Mouse (Mus musculus) kidney, postnatal 4 days (tissue): Measurements from ENCODE around the gene Pigx.
"Not testable (repeated sequence)": the region's sequence is repeated elsewhere in the genome, so short reads cannot be mapped to it uniquely, and the experiment has no call there.

ENCODE experiments used
- DNase-seq, 2 experiments: peaks; one replicate each; pipeline ENCODE4 v3.0.0; 2021; ENCODE audit warnings: mixed read lengths in 2 of 2

Gene Pigx

DNA sequence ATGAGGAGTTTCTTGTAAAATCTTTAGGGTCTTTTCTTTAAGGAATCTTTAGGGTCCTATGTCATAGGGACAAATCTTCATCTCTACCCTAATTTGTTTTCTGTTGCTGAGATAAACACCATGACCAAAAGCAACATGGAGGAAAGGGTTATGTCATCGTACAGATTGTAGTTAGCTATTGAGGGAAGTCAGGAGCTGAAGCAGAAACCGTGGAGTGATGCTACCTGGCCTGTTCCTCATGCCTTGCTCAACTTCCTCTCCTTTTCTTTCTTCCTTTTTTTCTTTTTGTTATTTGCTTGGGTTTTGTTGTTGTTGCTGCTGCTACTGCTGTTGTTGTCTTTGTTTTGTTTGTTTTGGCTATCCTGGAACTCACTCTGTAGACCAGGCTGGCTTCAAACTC lies 9.0 kb upstream of the Pigx start:
- DNase-seq: no peak

DNA sequence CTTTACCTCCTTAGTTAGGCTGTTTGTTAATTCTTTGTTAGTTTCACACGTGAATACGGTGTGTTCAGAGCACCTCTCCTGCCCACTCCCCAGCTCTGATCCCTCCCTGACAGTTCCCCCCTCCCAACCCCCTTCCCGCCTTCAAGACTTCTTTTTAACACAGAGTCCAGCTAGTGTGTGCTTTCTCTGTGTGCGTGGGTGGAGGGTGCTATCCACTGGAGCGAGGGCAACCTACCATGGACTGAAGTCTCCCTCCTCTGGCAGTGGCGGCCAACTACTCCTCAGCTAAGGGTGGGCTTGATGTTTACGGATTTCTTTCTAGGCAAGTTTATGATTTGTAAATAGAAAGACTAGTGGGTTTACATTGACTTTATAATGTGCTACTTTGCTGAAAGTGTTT lies 8.6 kb upstream of the Pigx start:
- DNase-seq: peak; percentile 34 to 55

DNA sequence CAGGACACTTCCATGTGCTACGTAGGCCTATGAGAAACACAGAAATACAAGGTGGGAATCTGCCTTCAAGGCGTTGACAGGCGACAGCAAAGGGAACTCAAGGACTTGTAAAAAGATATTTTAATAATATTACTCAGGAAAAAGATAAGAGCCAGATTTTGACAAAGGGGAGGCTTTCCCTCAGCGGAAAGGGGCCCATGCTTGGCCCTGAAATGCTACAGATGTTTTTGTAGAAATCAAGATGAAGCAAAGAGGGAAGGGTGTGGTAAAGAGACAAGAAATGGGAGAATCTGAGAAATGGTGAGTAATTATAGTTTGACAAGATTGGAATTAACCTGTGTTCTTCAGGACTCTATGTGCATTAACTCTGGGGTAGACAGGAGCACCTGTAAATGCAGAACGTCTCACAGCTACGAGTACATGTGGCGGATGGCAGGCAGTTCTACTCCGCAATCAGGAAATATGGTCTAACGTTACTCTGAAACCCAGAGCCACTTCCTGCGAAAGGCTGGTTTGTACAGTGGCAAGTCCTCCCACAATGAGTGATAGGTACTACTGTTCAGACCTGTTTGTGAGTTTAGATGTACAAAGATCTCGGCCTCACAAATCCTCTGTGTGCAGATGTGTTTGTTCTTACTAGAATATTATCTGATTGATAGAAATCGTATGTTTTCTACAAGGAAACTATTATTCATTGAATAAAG lies 8.0 kb upstream of the Pigx start:
- DNase-seq: no peak

DNA sequence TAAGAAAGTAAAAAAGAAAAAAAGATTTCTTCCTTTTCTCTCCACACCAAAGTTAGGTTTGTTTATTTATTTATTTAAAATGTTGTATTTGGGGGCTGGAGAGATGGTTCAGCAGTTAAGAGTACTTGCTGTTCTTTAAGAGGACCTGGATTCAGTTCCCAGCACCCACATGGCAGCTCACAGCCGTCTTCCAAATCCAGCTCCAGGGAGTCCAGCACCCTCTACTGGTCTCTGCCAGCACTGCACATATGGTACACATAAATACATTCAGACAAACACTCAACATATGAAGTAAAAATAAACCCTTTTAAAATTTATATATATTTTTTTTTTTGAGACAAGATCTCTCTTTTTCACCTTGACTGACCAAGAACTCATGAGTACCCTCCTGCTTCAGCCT lies 6.2 kb upstream of the Pigx start:
- DNase-seq: no peak

DNA sequence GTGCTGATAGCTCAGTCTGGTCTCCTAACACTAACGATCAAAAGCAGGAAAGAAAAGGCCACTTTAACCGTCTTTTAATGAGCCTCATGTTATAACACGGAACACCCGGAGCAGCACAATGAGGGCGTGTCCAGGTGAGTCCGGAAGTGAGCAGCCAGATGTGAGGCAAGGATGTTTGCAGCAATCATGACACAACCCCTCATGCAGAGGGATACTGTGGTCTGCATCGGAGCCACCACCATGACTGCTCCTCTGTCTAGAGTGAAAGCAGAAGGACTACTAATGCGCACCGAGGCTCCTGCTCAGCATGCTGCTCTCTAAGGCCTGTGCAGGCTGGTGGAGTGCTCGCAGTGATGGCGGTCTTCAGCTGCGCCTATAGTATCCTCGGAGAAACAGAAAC lies 2.8 kb upstream of the Pigx start:
- DNase-seq: no peak

DNA sequence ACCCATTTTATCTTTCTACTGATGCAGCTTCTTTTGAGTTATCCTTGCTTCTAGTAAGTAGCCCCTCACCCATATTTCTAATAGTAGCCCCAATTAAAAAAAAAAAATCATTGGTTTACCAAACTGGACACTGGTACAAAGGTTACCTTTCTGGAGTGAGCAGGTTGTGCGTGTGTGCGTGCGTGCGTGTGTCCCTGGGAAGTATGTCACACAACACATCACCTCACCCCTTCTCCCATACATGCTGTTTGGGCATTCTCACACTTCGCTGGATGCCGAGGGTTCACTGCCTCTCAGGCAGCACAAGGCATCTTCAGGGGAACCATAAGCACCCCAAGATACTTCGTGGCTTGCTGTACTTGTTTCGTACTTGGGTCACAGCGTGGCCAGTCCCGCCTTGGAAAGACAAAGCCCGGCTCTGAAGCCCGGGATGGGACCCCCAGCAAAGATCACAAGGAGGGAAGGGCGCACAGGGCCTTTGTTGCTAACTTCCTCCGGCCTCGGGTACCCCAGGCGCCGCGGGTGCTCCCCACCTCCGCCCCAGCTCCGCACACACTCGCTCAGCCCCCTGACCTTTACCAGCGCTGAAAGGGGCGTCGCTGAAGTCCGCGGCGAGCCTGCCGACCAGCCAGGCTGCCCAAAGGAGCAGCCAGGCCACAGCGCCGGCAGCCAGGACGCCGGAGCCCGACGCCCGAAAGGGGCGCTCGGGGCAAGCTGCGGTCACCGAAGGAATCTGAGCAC lies 473 bp downstream of the Pigx start:
- no peak for DNase-seq

DNA sequence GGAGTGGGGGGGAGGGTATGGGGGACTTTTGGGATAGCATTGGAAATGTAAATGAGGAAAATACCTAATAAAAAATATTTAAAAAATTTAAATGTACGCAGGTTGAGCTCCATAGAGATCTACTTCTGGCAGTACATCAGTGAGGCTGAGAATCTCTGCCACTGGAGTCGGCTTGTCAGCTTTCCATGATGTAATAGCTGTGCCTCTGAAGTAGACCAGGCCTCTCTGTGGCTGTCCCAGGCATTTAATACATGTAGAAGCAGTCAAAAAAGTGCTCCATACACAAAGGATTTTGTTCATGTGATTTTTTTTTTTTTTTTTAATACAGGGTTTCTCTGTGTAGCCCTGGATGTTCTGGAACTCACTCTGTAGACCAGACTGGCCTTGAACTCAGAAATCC lies 1.8 kb downstream of the Pigx start:
- DNase-seq: not testable (repeated sequence)

DNA sequence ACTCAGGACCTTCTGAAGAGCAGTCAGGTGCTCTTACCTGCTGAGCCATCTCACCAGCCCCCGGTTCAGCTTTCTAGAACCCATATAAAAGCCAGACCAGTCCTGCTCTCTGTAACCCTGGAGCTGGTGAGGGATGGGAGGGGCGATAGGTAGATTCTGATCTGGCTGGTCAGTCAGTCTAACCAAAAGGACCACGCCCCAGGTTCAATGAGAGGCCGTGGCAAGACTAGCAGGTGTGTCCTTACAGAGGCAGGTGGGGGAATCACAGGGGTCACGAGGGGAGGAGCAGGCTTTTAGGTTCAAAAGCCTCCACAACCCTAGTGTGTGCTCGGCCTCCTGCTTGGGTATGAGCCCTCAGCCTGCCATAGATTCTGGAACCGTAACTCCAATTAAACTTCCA lies 8.1 kb downstream of the Pigx start:
- no peak for DNase-seq

DNA sequence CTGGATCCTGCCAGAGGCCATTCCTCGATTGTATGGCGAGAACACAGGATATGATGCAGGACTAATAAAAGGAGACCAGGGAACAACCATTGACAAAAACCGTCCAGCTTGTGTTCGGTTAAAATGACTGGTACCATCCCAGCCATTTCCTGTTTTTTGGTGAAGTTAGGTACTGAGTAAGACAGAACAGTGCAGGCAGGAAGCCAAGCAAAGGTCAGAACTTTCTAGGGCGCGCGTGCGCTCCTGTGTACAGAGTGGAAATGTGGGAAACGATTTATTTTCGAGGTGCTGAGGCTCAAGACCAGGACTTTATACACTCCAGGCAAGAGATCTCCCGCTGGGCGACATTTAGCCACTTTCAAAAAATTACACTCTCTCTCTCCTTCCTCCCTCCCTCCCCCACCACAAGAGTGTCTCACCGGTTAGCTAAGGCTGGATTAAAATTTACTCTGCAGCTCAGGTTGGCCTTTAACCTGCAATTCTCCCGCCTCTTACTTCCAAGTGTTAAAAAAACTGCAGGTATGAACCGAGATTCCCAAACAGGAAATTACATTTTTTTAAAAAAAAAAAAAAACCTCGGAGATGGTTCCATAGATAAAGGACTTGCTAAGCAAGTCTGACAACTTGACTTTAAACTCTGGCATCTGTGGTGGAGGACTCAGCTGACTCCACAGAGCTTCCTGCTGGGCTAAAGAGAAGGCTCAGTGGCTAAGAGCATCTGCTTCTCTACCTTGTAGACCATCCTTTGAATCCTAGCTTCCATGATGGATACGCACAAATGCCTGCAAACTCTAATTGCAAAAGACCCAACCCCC lies 11.7 kb downstream of the Pigx start:
- peak; percentile 55 to 71 for DNase-seq

DNA sequence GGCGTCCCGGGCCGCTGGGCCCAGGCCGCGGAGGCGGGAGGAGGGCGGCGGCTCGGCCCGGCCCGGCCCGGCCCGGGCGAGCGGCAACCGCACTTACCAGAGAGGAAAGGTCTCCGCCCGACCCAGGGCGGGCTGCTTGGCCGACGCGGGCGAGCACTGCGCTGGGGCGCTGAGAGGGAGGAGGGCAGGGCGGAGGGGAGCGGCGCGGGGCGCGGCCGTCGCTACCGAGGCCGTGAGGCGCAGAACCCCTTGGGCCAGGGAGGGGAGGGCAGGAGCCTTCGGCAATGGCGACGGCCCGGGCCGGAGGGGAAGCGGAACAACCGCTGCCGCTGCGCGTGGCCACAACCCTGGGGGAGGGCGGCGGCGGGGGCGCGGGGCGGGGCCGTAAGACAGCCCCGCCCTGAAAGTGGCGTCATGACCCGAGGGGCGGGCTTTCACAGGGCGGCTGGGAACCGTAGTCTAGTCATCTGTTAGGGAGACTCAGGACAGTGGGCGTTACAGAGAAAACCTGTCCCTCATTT lies 20.5 kb downstream of the Pigx start, which contains the start of gene Pak2:
Pak2 (minus strand) TSS at position 352 of the 521 bp plus-strand sequence.
- DNase-seq: peak; percentile 91 to 93

DNA sequence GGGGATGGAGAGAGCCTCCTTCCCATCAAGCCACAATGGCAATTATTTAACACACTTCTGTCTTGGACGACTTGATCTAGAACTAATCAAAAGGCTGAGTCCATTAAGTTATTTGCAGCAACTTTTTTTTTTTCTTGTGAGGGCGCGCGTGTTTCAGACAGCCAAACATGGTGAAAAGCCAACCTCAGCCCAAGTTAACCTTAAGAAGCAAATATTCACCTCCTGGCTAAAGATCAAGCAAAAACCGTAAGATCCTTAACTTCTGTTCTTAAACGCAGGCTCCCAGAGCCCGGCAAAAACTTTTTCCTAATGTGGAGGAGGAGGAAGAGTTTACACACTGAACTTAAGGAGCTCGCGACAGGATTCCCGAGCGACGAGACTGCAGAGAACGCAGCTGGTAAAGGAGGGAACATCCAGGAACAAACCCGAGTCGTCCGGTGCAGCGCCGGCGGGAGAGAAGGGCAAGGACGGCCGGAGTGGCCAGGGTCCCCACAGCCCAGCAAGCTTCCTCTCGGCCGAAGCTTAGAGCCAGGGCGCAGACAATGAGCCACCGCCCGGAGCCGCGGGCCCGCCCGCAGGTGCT lies 21.0 kb downstream of the Pigx start:
- no peak for DNase-seq

DNA sequence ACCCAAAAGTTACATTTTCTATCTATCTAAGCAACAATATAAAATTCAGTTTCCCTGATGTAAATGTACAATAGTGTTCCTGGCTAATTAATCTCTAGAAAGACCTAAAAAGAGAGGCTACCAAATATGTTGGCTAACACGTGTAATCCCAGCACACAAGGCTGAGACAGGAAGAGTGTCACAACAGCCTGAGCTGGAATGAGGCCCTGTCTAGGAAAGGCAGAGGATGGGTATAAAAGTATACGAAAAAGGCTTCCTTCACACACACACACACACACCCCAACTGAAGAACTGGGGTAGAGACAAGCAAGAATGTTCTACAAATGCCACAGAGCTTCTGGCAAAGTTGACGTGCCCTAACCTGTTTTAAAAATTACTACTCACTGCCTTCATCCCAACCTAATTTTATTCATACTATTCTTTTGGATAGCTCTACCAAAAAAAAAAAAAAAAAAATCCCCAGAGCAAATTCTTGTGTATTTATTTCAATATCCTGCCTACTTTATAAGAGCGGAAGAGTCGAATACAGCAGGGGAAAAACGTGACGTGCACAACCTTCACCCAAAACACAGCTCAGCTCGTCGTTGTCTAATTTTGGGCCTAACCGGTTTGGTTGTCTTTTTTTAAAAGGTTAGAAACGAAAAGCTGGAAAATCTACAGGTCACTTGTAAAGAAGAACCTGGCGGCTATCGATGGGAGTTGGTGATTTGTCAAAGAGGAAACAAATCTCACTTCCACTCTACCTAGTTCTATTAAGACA lies 21.7 kb downstream of the Pigx start:
- no peak for DNase-seq

DNA sequence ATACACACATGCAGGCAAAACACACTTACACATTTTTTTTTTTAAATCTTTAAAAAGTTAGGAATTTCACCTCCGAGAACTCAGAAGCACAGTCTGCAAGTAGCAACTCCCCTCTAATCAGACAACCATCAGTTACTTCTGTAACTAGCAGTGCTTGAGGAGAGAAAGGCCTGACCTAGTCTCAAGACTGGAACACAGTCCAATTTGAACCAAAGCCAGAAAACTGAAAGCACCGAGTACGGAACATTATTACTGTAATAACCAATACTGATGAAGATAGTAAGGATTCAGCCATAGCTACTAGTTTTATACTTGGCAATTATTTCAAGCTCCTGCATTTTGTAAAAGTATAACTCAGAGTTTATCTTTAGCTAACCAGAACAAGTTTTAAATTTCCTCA lies 23.1 kb downstream of the Pigx start:
- DNase-seq: no peak

DNA sequence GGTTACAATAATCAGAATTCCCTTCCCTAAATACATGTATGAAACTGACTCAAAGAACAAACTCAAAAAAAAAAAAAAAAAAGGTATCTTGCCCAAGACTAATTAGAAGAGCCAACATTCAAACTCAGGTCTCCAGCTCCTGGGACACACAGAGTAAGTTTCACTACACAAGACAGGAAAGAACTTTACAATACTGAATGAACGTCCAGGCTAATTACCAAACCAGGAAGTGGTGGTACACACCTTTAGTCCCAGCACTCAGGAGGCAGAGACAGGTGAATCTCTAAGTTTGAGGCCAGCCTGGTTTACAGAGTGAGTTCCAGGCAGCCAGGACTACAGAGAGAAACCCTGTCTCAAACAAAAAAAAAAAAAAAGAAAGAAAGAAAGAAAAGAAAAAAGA lies 23.8 kb downstream of the Pigx start:
- no peak for DNase-seq

DNA sequence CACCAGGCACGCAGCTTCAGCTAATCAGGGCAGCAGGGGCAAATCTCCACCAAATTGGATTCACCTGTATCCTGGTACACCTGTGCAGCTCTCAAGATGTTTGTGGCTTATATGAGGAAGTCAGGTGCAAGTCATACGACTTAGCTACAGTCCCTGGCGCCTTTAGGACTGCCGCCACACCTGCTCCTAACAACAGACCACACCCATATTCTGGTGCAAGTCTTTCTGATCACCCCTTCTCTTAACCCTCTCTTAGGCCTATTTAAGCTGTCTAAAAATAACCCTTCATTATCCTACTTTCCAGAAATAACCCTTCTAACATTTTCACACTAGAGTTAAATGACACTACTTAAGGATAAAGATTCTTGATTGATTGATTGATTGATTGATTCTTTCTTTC lies 29.5 kb downstream of the Pigx start:
- not testable (repeated sequence) for DNase-seq

DNA sequence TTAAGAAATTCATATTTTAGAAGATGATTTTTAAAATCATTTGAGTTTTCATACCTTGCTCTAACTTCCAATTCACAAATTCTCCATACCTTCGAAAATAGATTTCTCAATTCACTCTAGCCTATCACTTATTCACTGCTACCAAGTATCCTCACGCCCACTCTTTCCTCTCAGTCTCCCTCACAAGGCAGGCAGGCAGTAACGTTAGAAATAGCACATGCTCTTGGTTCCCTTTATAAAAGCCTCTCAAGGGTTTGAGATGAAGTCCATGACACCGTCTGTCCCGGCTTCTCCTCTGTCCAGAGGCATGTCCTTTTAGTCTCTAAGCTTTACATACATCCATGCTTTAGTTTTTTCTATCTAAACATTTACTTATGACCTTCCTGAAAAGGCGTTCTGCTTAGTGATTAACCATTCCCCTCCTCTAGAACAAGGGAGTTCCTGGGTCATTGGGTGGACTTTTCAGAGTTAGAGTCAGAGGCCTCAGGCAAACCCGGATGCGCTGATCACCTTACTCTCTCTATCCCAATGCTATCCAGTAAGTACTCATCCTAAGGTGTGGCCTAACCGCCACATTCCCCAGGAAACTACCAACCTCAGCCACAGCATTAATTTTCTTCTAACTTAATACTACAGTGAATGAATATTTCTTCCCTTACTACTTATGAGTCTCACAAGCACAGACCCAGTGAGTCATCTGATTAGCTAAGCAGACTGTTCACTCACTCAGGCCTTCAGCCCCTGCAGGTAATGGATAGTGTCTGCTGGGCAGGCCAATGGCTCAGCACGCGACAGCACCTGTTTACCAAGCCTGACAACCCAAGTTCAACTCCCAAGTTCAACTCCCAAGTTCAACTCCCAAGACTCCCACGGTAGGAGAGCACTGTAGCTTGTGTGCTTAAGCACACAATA lies 30.9 kb downstream of the Pigx start:
- DNase-seq: peak in 1 of 2 experiments; percentile 19

DNA sequence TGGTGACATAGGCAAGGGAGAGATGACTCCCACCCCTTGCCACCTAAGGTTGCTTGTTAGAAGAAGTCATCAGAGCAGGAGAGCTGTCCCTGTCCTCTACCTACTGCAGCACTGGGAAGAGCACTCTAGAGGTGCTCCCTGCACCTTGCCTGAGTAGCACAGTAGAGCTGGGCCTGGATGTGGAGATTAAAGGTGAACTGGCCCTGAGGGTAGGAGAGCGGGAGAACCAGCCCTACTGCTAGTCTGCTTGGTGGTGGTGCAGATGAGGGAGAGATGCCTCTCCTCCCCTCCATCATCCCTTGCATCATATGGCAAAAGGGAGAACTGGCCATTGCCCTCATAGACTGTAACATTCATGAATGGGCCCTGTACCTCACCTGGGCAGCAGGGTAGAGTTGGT lies 32.6 kb downstream of the Pigx start:
- no peak for DNase-seq

DNA sequence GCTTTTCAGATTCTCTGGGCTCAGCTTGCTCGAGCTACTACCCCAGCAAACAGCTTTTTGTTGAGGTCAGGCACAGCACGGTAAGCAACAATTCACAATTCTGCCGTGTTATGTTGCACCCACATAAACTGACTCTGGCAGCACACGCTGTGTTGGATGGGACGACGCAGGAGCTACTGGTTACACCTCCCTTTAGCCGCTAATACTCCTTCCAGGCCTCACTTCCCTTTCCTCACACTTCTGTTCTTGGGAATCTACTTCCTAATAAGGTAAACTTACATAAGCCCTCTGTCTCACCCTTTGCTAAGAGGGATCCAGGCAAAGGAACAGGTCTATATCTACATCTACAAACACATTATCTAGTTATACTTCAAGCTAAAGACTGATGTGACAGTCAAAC lies 35.6 kb downstream of the Pigx start:
- DNase-seq: no peak

DNA sequence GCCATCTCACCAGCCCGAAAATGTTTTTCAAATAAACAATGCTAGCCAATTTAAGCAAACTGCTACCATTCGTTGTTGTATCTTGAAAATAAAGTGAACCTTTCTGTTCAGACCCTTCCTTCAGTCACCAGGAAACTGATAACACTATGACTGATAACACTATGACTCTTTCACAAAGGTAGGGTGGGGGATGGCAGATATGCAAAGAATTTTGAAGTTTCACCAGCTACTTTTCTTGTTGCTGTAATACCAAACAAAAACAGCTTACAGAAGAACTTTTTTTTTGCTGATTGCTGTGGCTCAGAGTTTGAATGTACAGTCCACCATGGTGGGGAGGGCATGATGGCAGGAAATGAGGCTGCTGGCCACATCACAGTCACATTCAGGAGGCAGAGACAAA lies 37.3 kb downstream of the Pigx start:
- no peak for DNase-seq

DNA sequence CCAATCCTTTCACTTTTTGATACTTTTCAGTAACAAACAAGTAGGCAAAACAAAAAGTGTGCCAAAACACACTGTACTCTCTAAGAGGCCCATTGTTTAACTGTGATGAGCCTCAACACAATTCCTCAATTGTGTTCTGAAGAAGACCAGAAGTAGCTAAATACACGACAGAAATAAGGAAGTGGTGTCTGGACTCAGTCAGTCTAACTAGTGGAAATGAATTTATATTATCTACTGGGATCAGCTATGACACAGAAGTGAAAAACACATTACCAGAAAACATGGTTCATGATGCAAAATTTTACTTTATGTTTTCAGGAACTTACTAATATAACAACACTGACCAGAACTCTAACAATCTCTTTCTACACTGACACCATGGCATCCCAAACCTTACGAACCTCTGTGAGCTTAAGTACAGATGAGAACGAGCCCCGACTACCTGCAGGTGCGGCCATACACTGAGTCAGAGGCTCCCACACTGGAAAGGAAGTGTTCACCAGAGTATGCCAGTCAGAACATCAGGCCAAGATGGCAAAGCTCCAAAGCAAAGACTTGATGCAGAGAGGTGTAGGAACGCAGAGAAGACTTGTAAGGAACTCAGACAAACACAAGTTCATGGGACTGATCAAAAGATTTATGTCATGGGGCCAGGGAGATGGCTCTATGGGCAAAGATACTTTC lies 39.6 kb downstream of the Pigx start:
- no peak for DNase-seq

DNA sequence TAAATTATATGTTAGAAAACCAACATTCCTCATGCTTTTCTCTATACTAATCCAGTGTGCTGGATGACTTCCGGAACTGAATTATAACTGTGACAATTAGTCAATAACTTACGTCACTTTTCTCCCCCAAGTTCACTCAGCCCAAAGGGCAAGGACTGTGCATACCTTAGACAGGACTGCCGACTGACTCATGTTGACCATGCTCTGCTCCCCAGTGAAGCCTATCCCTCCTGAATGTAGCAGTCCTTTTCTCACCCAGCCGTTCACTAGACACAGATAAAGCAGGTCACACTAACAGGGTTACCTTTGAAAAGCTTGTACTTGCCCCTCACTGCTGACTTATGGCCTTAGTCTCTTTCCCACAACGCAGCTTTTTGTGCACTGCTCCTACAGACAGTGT lies 40.7 kb downstream of the Pigx start:
- DNase-seq: no peak
